8 mouse cellular contexts compared by ENCODE assay signal in genomic region chr4:133660193-133661155, GRCm38 (mm10). TPM values are rescaled to one million over a fixed set of nuclear protein-coding genes. Genes with fewer than 3 reads are reported as not detected.
DNase-seq lines count a peak whose midpoint lies in the region; ATAC-seq and TF ChIP-seq lines count a peak whose summit lies in the region.

No protein-coding gene starts in this region.

- DNase-seq in B cell, adult 2 months, result peak; percentile 29 to 30
- peak; percentile 80 to 87 for DNase-seq in adrenal gland, postnatal 36 days
- DNase-seq in fat pad, adult 2 months (ENCODE audit: extremely low read depth, low read depth, low spot score), result peak; percentile 89
- peak; percentile 96 for DNase-seq in midbrain, postnatal 0 days (ENCODE audit: low spot score)
- peak; percentile 53 for DNase-seq in urinary bladder, postnatal 25 days (ENCODE audit: low spot score)

- H3K4me1 ChIP-seq in heart, embryonic 11.5 days (ENCODE audit: control insufficient read depth, insufficient read depth, low read length), result peaks cover 20% of the 10 kb centered on the region
- peaks cover 53% of the 10 kb centered on the region for H3K4me1 ChIP-seq in kidney, embryonic 16.5 days (ENCODE audit: insufficient read depth, low read length)
- H3K4me1 ChIP-seq in limb, embryonic 15.5 days, result peaks cover 42% of the 10 kb centered on the region
- H3K4me1 ChIP-seq in midbrain, postnatal 0 days (ENCODE audit: insufficient read depth, low read length), result no peaks in the 10 kb centered on the region

- peak; percentile 43; the same call in 1 of the 2 replicates for ATAC-seq in heart, embryonic 11.5 days (replicated peaks; ENCODE audit: insufficient number of reproducible peaks, low FRiP score, low TSS enrichment)
- peak; percentile 55 for ATAC-seq in kidney, embryonic 16.5 days (ENCODE audit: low FRiP score, low TSS enrichment)
- ATAC-seq in limb, embryonic 15.5 days (ENCODE audit: insufficient number of reproducible peaks, low FRiP score, low TSS enrichment, low read depth), result peak; percentile 82
- peak; percentile 63; the same call in 1 of the 2 replicates for ATAC-seq in midbrain, postnatal 0 days (ENCODE audit: low FRiP score)

- peak overlapping the region; percentile 85 for H3K27ac ChIP-seq in heart, embryonic 11.5 days (ENCODE audit: low read depth, low read length)
- peak overlapping the region; percentile 99 for H3K27ac ChIP-seq in kidney, embryonic 16.5 days (ENCODE audit: low read length)
- H3K27ac ChIP-seq in limb, embryonic 15.5 days, result peak overlapping the region; percentile 93
- peak overlapping the region; percentile 67; the same call in 1 of the 2 replicates for H3K27ac ChIP-seq in midbrain, postnatal 0 days (ENCODE audit: low read depth, low read length)

- TF ChIP-seq CTCF in midbrain, postnatal 0 days (IDR thresholded peaks at IDR 0.05), result no peak

- H3K4me3 ChIP-seq in heart, embryonic 11.5 days (ENCODE audit: low read depth, low read length), result peak overlapping the region; percentile 26
- peak overlapping the region; percentile 44 for H3K4me3 ChIP-seq in kidney, embryonic 16.5 days (ENCODE audit: low read length)
- peak overlapping the region; percentile 30 for H3K4me3 ChIP-seq in limb, embryonic 15.5 days
- H3K4me3 ChIP-seq in midbrain, postnatal 0 days (ENCODE audit: low read depth, low read length), result peak overlapping the region; percentile 9; the same call in 1 of the 2 replicates

- H3K36me3 ChIP-seq in heart, embryonic 11.5 days (ENCODE audit: control insufficient read depth, insufficient read depth, low read length), result no peaks in the 10 kb centered on the region
- peaks cover 11% of the 10 kb centered on the region; the same call in 1 of the 2 replicates for H3K36me3 ChIP-seq in kidney, embryonic 16.5 days (ENCODE audit: insufficient read depth, low read length)
- H3K36me3 ChIP-seq in limb, embryonic 15.5 days, result peaks cover 23% of the 10 kb centered on the region
- H3K36me3 ChIP-seq in midbrain, postnatal 0 days (ENCODE audit: insufficient read depth, low read length), result 0 out of 2 replicates have a peak, but pooled peaks cover 6% of the 10 kb centered on the region

- peak overlapping the region; percentile 58; the same call in 1 of the 2 replicates for H3K9ac ChIP-seq in heart, embryonic 11.5 days (ENCODE audit: low read depth, low read length)
- H3K9ac ChIP-seq in kidney, embryonic 16.5 days (replicated peaks; ENCODE audit: low read length), result peak overlapping the region; percentile 64
- 0 out of 2 replicates have a peak overlapping the region, but pooled peaks have one; percentile 8 for H3K9ac ChIP-seq in limb, embryonic 15.5 days
- H3K9ac ChIP-seq in midbrain, postnatal 0 days (replicated peaks; ENCODE audit: low read length, poor library complexity, severe bottlenecking), result 0 out of 2 replicates have a peak overlapping the region, but pooled peaks have one; percentile 36

- WGBS in heart, embryonic 11.5 days (ENCODE audit: insufficient replicate concordance), result 19% methylated on average over 10 of the region's 10 CpGs
- 7% methylated on average over 10 of the region's 10 CpGs for WGBS in kidney, embryonic 16.5 days
- WGBS in limb, embryonic 15.5 days, result 2% methylated on average over 10 of the region's 10 CpGs
- 18% methylated on average over 10 of the region's 10 CpGs for WGBS in midbrain, postnatal 0 days

- peak overlapping the region; percentile 62 for H3K4me2 ChIP-seq in heart, embryonic 11.5 days
- peak overlapping the region; percentile 57 for H3K4me2 ChIP-seq in kidney, embryonic 16.5 days (replicated peaks; ENCODE audit: low read depth, low read length)
- peak overlapping the region; percentile 48 for H3K4me2 ChIP-seq in limb, embryonic 15.5 days
- H3K4me2 ChIP-seq in midbrain, postnatal 0 days (ENCODE audit: low read depth, low read length, poor library complexity, severe bottlenecking), result peak overlapping the region; percentile 29

- H3K27me3 ChIP-seq in heart, embryonic 11.5 days (ENCODE audit: control insufficient read depth, insufficient read depth, low read length), result no peaks in the 10 kb centered on the region
- H3K27me3 ChIP-seq in kidney, embryonic 16.5 days (ENCODE audit: insufficient read depth, low read length), result no peaks in the 10 kb centered on the region
- H3K27me3 ChIP-seq in limb, embryonic 15.5 days, result no peaks in the 10 kb centered on the region
- no peaks in the 10 kb centered on the region for H3K27me3 ChIP-seq in midbrain, postnatal 0 days (ENCODE audit: insufficient read depth, low read length)

- no peaks in the 10 kb centered on the region for H3K9me3 ChIP-seq in heart, embryonic 11.5 days (replicated peaks; ENCODE audit: control insufficient read depth, low read length)
- no peaks in the 10 kb centered on the region for H3K9me3 ChIP-seq in kidney, embryonic 16.5 days (ENCODE audit: low read length)
- no peaks in the 10 kb centered on the region for H3K9me3 ChIP-seq in limb, embryonic 15.5 days
- H3K9me3 ChIP-seq in midbrain, postnatal 0 days (ENCODE audit: low read length), result no peaks in the 10 kb centered on the region

RNA-seq across cellular contexts. Expression of gene Zdhhc18, which starts 10.5 kb away (rescaled TPM):
- 10 to 100 TPM; 15.2 to 24.9 TPM for total RNA-seq in adrenal gland, postnatal 36 days (2021)
- polyA plus RNA-seq in heart, embryonic 11.5 days (2014; fragmentation: Nextera tagmentation; extraction: Ambion mirVana), result 1.5 and 2.5 TPM in 2 replicates
- 2.4 and 4.4 TPM in 2 replicates for polyA plus RNA-seq in kidney, embryonic 16.5 days (2015; fragmentation: Nextera tagmentation; extraction: Ambion mirVana)
- 2.9 and 3.6 TPM in 2 replicates for polyA plus RNA-seq in limb, embryonic 15.5 days (2015; fragmentation: Nextera tagmentation; extraction: Ambion mirVana)
- total RNA-seq in midbrain, postnatal 0 days (2014; rRNA removed), result 19.2 and 26.7 TPM in 2 replicates
- polyA plus RNA-seq in midbrain, postnatal 0 days (2015; fragmentation: Nextera tagmentation; extraction: Ambion mirVana), result 5.9 and 7.3 TPM in 2 replicates

RNA-seq across cellular contexts. Expression of gene Pigv, which starts 12.0 kb away (rescaled TPM):
- total RNA-seq in adrenal gland, postnatal 36 days (2021), result 10 to 100 TPM; 17.7 to 20.8 TPM
- polyA plus RNA-seq in heart, embryonic 11.5 days (2014; fragmentation: Nextera tagmentation; extraction: Ambion mirVana), result 11.4 and 13.9 TPM in 2 replicates
- polyA plus RNA-seq in kidney, embryonic 16.5 days (2015; fragmentation: Nextera tagmentation; extraction: Ambion mirVana), result 19.2 and 22.7 TPM in 2 replicates
- polyA plus RNA-seq in limb, embryonic 15.5 days (2015; fragmentation: Nextera tagmentation; extraction: Ambion mirVana), result 14.6 and 15.3 TPM in 2 replicates
- 8.9 and 15.9 TPM in 2 replicates for total RNA-seq in midbrain, postnatal 0 days (2014; rRNA removed)
- polyA plus RNA-seq in midbrain, postnatal 0 days (2015; fragmentation: Nextera tagmentation; extraction: Ambion mirVana), result 13.5 and 14.8 TPM in 2 replicates

RNA-seq across cellular contexts. Expression of gene Sfn, which starts 58.5 kb away (rescaled TPM):
- total RNA-seq in adrenal gland, postnatal 36 days (2021), result 1 to 10 TPM; 1.2 to 1.4 TPM
- 1.7 and 3.0 TPM in 2 replicates for polyA plus RNA-seq in heart, embryonic 11.5 days (2014; fragmentation: Nextera tagmentation; extraction: Ambion mirVana)
- 20.7 and 21.4 TPM in 2 replicates for polyA plus RNA-seq in kidney, embryonic 16.5 days (2015; fragmentation: Nextera tagmentation; extraction: Ambion mirVana)
- 499 and 506 TPM in 2 replicates for polyA plus RNA-seq in limb, embryonic 15.5 days (2015; fragmentation: Nextera tagmentation; extraction: Ambion mirVana)
- 2.0 and 3.6 TPM in 2 replicates for total RNA-seq in midbrain, postnatal 0 days (2014; rRNA removed)
- 0.67 and 0.86 TPM in 2 replicates for polyA plus RNA-seq in midbrain, postnatal 0 days (2015; fragmentation: Nextera tagmentation; extraction: Ambion mirVana)

Comparison
In these comparisons a context has a peak if more than half of its experiments do, and no peak if none do; other contexts are left out.
1. Peak in every context shown above with its lines: DNase-seq, ATAC-seq, H3K4me3 ChIP-seq and H3K27ac ChIP-seq.
2. DNase-seq: peak in every context shown above with its lines; median percentile 96 in midbrain, postnatal 0 days; 89 in fat pad, adult 2 months; 84 in adrenal gland, postnatal 36 days; 53 in urinary bladder, postnatal 25 days; 30 in B cell, adult 2 months.
3. H3K9ac ChIP-seq: peak in every context shown above with its lines; median percentile 64 in kidney, embryonic 16.5 days; 58 in heart, embryonic 11.5 days; 36 in midbrain, postnatal 0 days; 8 in limb, embryonic 15.5 days.
4. RNA of gene Sfn, which starts 58.5 kb away (polyA plus RNA-seq): 499 to 506 TPM in limb, embryonic 15.5 days; 20.7 to 21.4 TPM in kidney, embryonic 16.5 days, 1.7 to 3.0 TPM in heart, embryonic 11.5 days and 0.67 to 0.86 TPM in midbrain, postnatal 0 days; every median in the first group is over 10 times any median in the second.